Mouse (Mus musculus) right cerebral cortex, postnatal 36 days (tissue): ENCODE results near the gene Pcnx2.

ENCODE experiments used
- DNase-seq, 2 experiments: peaks; one replicate each; pipeline ENCODE4 v3.0.0; 2022; ENCODE audit warnings: low spot score in 2 of 2, mixed read lengths in 1 of 2

Gene Pcnx2

GRCm38 (mm10) chr8:125898899-125899298 is 782 bp upstream of the Pcnx2 start:
- peak in 1 of 2 experiments; percentile 36 for DNase-seq

- DNase-seq = no peak
Measured at GRCm38 (mm10) chr8:125897388-125897787, 729 bp downstream of the Pcnx2 start.

DNA sequence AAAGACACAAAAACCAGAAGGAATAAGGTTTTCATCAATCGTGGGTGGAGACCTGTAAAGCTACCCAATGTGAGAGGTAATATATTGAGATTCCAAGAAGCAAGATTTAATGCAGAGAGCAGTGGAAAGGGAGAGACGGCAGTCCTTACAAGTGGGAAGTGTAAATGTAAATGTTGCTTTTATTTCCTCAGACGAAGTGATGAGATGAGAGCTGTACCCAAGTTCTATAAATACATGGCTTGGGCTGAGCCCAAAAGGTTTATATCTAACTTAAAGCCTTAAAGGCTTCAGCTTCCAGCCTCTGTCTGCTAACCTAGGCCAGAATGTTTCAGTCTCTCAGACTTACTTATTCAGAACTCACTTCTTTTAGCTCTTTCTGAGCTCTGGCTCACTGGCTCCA is 8.2 kb downstream of the Pcnx2 start:
- DNase-seq = peak in 1 of 2 experiments; percentile 39

DNA sequence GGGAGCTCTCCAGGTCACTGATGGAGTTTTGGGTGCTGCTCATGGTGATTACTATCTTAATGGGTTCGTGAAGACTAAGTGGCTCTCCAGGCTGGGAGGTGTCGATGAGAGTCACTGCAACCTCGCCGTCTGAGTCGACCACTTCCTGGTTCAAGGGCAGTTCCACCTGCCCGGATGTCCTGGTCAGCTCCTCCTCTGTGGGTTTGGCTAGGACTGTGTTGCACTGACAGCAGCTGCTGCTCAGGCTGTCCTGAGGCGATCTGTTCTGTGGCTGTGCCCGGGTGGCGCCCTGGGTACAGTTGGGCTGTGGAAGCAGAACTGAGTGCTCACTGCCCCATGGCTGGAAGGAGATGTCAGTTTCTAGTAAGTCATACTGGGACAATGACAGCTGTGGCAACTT is 10.6 kb downstream of the Pcnx2 start:
- DNase-seq = no peak

GRCm38 (mm10) chr8:125880447-125880846 is 17.7 kb downstream of the Pcnx2 start:
- no peak for DNase-seq

GRCm38 (mm10) chr8:125873250-125873534 is 24.9 kb downstream of the Pcnx2 start:
- DNase-seq = no peak

DNA sequence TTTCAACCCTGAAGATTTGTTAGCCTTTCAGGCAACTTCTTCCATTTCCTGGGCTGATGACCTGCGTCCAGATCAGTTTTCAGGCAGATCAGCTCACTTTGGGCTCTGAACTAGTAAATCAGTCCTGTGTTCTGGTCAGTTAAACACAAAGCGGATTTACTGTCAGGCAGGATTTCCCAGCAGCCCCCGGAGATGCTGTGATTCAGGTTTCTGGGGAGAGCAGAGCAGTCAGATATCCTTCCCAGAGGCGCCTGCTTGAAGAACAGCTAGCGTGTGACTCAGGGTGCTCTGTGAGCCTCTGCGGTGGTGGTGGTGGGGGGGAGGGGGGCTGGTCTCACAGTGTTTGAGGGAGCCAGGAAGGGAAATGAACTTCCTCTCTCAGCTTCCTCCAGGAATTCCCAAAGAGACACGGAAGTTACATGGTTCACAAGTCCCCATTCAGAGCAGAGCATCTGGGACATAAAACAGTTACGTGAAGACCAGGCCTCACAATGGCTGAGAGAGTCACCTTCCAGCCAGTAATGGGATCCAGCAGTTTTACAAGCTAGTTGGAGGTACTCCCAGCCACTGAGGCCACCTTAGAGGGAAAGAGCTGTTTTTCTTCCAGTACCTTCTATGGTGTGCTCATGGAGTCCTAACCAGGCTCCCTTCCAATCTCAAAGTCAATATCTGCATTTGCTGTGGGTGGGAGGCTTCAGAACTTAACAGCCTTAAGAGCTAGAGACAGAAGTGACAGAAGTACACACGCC is 25.4 kb downstream of the Pcnx2 start:
- DNase-seq = no peak

GRCm38 (mm10) chr8:125870821-125871321 is 27.2 kb downstream of the Pcnx2 start:
- peak in 1 of 2 experiments; percentile 55 for DNase-seq

DNA sequence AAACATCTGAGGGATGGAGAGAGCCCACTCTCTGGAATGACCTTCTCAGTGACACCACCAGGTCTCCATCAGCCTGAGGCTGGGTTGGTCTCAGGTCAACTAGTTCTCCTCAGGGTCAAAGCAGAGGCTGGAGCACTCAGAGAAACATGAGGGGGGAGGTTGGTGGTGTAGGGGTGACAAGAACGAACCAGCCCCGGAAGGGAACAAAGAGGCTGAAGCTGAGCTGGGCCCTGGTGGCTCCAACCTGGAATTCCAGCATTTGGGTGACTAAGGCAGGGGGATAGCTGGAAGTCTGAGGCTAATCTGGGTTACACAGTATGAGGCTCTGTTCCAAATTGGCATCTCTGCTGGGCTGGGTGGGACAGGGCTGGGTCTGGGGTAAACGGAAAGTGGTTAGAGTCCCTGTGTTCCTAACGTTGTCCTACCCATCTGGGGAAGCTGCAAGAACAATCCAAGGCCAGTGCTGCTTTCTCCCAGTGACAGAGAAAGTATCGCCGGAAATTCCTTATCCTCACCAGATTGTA is 27.9 kb downstream of the Pcnx2 start:
- no peak for DNase-seq

- DNase-seq = no peak
Measured at GRCm38 (mm10) chr8:125869739-125870138, 28.4 kb downstream of the Pcnx2 start.

GRCm38 (mm10) chr8:125868552-125868951 is 29.6 kb downstream of the Pcnx2 start:
- DNase-seq = no peak

- DNase-seq = no peak
Measured at GRCm38 (mm10) chr8:125866125-125866524, 32.0 kb downstream of the Pcnx2 start.

DNA sequence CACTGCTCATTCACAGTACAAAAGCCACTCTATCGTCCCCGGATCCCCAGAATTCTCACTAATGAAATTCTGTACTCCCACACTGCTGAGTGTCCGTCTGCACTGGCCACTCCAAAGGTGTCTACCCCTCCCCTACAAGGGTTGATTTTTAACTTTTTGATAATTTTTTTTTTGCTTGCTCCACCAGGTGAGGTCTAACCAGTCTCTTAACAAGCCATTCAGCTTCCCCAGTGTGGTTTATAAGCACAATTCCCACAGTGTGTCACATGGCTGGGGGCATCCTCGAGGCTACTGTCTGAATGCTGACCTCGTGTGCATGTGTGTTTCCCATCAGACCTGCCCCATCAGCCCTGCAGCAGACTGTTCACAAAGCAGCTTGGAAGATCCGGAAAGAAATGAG is 40.9 kb downstream of the Pcnx2 start:
- no peak for DNase-seq

DNA sequence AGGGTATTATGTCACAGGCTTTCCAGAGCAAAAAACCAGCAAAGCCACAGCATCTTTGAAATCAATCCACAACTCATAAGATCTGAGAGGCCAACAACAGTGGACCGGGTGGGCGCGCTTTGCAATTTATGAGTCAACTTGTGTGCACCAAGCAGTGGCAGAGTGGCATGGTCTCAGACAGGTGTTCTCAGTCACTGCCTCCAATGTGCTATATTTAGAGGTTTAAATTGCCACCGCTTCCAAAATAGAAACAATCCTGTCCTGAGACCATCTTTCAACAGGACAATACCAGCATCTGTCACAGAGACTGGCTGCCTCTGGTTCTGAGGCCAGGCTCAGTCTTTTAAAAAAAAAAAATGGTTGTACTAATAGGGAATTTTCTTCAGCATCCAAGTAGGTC is 42.0 kb downstream of the Pcnx2 start:
- DNase-seq = no peak

GRCm38 (mm10) chr8:125854379-125854778 is 43.7 kb downstream of the Pcnx2 start:
- DNase-seq = no peak

- DNase-seq = no peak
Measured at GRCm38 (mm10) chr8:125853300-125853699, 44.8 kb downstream of the Pcnx2 start.

DNA sequence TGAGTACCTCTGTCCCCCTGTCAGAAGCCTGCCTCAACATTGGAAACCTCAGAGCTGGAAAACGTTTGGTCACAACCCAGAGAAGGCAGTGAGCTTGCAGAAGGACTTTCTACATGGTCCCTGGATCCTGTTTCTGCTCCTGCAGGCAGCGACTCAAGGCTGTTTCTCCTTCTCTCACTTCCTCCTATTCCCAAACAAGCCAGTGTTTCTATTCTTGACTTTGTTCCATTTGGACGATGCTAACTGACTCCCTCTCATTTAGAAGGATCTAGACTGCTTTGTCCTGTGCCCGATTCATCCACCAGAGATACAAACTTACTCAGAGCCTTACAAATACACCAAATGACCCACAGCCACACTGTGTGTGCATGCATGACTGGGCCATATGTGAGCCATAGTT is 48.9 kb downstream of the Pcnx2 start:
- peak in 1 of 2 experiments; percentile 34 for DNase-seq

GRCm38 (mm10) chr8:125847842-125848241 is 50.3 kb downstream of the Pcnx2 start:
- DNase-seq = no peak

DNA sequence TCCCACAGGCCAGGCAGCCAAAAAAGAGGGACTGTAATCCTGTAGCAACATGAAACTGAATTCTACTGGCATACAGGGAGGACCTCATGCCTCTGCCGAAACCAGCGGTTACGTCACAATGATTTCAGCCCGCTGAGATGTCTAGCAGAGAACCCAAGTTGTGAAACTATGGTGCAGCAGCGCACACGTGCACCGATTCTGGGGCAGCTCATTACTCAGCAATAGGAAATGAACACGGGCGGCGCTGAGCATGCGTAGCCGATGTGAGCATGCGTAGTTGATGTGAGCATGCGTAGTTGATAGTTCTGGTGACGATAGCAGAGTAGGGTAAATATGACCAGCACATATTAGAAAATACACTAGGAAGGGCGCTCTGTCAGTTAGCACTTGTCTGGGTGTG is 52.8 kb downstream of the Pcnx2 start:
- no peak for DNase-seq

DNA sequence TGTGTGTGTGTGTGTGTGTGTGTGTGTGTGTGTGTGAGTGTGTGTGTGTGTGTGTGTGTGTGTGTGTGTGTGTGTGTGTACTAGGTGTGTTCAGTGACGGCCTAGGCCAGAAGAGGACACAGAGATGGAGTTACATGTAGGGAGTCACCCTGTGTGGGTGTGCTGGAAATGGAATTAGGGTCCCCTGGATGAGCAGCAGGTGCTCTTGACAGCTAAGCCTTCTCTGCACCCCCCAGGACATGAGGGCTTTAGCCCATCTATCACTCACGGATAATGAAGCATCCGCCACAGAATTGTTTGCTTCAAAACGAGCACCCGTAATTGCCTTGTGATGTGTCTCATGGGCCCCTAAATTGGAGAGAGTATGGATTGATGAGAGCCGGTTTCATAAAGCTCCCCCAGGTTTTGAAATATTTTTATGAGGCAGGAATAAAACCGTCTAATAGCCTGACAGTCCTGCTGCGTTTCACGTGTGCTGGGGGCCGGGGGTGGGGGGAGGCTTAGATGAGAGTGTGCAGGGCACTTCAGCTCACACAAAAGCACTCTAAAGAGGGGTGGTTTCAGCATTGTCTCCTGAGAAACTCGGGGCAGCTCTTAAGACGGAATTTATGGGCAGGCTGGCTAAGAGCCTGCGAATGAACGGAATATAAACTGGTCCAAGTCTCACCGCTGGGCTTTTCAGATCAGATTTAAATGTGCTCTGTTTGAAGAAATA is 54.8 kb downstream of the Pcnx2 start:
- DNase-seq = no peak

GRCm38 (mm10) chr8:125842158-125842557 is 56.0 kb downstream of the Pcnx2 start:
- DNase-seq = no peak

DNA sequence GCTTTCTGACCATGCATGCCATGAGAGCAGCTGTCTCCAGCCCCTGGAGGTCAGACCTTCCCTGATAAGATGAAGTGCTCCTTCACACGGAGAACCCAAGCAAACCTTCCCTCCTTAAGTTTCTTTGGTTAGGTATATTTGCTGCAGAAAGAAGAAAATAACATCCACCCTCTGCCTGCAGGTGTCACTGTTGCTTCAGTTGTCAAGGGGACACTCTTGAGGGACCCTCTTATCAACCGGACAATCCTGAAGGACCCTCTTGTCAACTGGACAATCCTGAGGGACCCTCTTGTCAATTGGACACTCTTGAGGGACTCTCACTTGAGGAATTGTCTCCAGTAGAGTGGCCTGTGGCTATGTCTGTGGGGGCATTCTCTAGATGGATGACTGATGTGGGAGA is 73.4 kb downstream of the Pcnx2 start:
- DNase-seq = no peak

DNA sequence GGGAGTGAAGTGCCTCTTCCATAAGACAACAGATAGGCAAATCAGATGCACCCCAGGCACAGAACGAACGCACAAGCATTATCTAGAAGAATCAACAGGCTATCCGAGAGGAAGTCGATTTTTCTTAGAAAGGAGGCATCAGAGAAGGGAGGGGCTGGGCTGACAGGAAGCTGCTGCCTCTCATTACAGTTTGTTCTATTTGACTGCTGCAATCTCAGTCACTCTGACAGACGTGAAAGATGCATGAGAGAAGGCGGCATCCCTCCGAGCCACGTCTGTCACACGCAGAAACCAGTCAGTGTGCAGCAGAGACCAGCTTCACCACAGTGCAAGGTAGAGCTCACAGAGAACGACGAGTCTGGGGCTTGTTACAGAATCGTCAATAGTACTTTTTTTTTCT is 74.4 kb downstream of the Pcnx2 start:
- no peak for DNase-seq
